Mouse (Mus musculus): ENCODE results near the gene Zfp800. TPM values are rescaled to one million over a fixed set of nuclear protein-coding genes. Genes with fewer than 3 reads are reported as not detected.

The Zfp800 gene
- polyA plus RNA-seq, 1 experiment from 2014 or later, result 23.0 TPM

GRCm38 (mm10) chr6:28262198-28262621, 135.6 kb downstream of the Zfp800 start:
- peak overlapping the region; percentile 92 for H3K4me2 ChIP-seq
- 1% methylated on average over 29 of the region's 29 CpGs for WGBS
- H3K27ac ChIP-seq, result peak overlapping the region; percentile 88
- ATAC-seq (ENCODE audit: low FRiP score), result peak; percentile 77
- H3K9me3 ChIP-seq, result no peaks in the 10 kb centered on the region
- H3K36me3 ChIP-seq, result peaks cover 3% of the 10 kb centered on the region; the same call in 1 of the 2 replicates
- peaks cover 10% of the 10 kb centered on the region for H3K4me1 ChIP-seq (replicated peaks)
- H3K4me3 ChIP-seq, result peak overlapping the region; percentile 97
- no peaks in the 10 kb centered on the region for H3K27me3 ChIP-seq
- peak overlapping the region; percentile 84 for H3K9ac ChIP-seq

GRCm38 (mm10) chr6:28261307-28262197, 136.3 kb downstream of the Zfp800 start:
- Histone ChIP-seq H3K4me1 (replicated peaks) (peaks cover 10% of the 10 kb centered on the region), H3K9ac (peak overlapping the region; percentile 84), H3K4me3 (peak overlapping the region; percentile 97), H3K27me3 (no peaks in the 10 kb centered on the region), H3K9me3 (no peaks in the 10 kb centered on the region), H3K27ac (peak overlapping the region; percentile 88), H3K4me2 (peak overlapping the region; percentile 92), H3K36me3 (peaks cover 3% of the 10 kb centered on the region; the same call in 1 of the 2 replicates)
- WGBS, result under 1% methylated on average over 109 of the region's 131 CpGs
- ATAC-seq (ENCODE audit: low FRiP score), result peak; percentile 98

GRCm38 (mm10) chr6:28260425-28261191, 137.2 kb downstream of the Zfp800 start:
- H3K9me3 ChIP-seq, result no peaks in the 10 kb centered on the region
- H3K27ac ChIP-seq, result peak overlapping the region; percentile 88
- peak overlapping the region; percentile 97 for H3K4me3 ChIP-seq
- ATAC-seq (ENCODE audit: low FRiP score), result peak; percentile 43
- H3K36me3 ChIP-seq, result peaks cover 6% of the 10 kb centered on the region
- H3K9ac ChIP-seq, result peak overlapping the region; percentile 84
- no peaks in the 10 kb centered on the region for H3K27me3 ChIP-seq
- H3K4me2 ChIP-seq, result peak overlapping the region; percentile 92
- under 1% methylated on average over 59 of the region's 64 CpGs for WGBS
- H3K4me1 ChIP-seq (replicated peaks), result peaks cover 10% of the 10 kb centered on the region

- Histone ChIP-seq H3K4me2 (no peak overlapping the region), H3K4me3 (no peak overlapping the region), H3K27me3 (no peaks in the 10 kb centered on the region), H3K9ac (no peak overlapping the region), H3K27ac (no peak overlapping the region), H3K36me3 (peaks cover 9% of the 10 kb centered on the region), H3K4me1 (replicated peaks) (peaks cover 10% of the 10 kb centered on the region), H3K9me3 (no peaks in the 10 kb centered on the region)
- WGBS, result 89% methylated on average over 5 of the region's 5 CpGs
- no peak for ATAC-seq (ENCODE audit: low FRiP score)
Observed at GRCm38 (mm10) chr6:28259750-28260149, 138.1 kb downstream of the Zfp800 start.

- H3K9me3 ChIP-seq, result no peaks in the 10 kb centered on the region
- H3K4me1 ChIP-seq (replicated peaks), result peaks cover 10% of the 10 kb centered on the region
- ATAC-seq (ENCODE audit: low FRiP score), result no peak
- H3K27me3 ChIP-seq, result no peaks in the 10 kb centered on the region
- WGBS, result 58% methylated on average over 1 of the region's 1 CpGs
- H3K9ac ChIP-seq, result no peak overlapping the region
- peaks cover 11% of the 10 kb centered on the region for H3K36me3 ChIP-seq
- H3K27ac ChIP-seq, result no peak overlapping the region
- no peak overlapping the region for H3K4me3 ChIP-seq
- H3K4me2 ChIP-seq, result no peak overlapping the region
Observed at GRCm38 (mm10) chr6:28258440-28258839, 139.4 kb downstream of the Zfp800 start.

- Histone ChIP-seq H3K4me3 (no peak overlapping the region), H3K9ac (no peak overlapping the region), H3K4me2 (no peak overlapping the region), H3K36me3 (peaks cover 16% of the 10 kb centered on the region), H3K9me3 (no peaks in the 10 kb centered on the region), H3K27me3 (no peaks in the 10 kb centered on the region), H3K4me1 (replicated peaks) (peaks cover 10% of the 10 kb centered on the region), H3K27ac (no peak overlapping the region)
- 91% methylated on average over 1 of the region's 1 CpGs for WGBS
- ATAC-seq (ENCODE audit: low FRiP score), result no peak
Observed at GRCm38 (mm10) chr6:28257772-28258171, 140.0 kb downstream of the Zfp800 start.

GRCm38 (mm10) chr6:28252790-28253189, 145.0 kb downstream of the Zfp800 start:
- Histone ChIP-seq H3K4me1 (replicated peaks) (no peaks in the 10 kb centered on the region), H3K9ac (no peak overlapping the region), H3K27me3 (no peaks in the 10 kb centered on the region), H3K9me3 (no peaks in the 10 kb centered on the region), H3K4me3 (no peak overlapping the region), H3K36me3 (peaks cover 27% of the 10 kb centered on the region), H3K4me2 (no peak overlapping the region), H3K27ac (no peak overlapping the region)
- ATAC-seq (ENCODE audit: low FRiP score), result no peak

- Histone ChIP-seq H3K36me3 (peaks cover 30% of the 10 kb centered on the region), H3K27me3 (no peaks in the 10 kb centered on the region), H3K9ac (no peak overlapping the region), H3K27ac (no peak overlapping the region), H3K4me1 (replicated peaks) (no peaks in the 10 kb centered on the region), H3K9me3 (no peaks in the 10 kb centered on the region), H3K4me3 (no peak overlapping the region), H3K4me2 (no peak overlapping the region)
- WGBS, result 90% methylated on average over 2 of the region's 2 CpGs
- no peak for ATAC-seq (ENCODE audit: low FRiP score)
Observed at GRCm38 (mm10) chr6:28248211-28248610, 149.6 kb downstream of the Zfp800 start.

- H3K4me2 ChIP-seq, result no peak overlapping the region
- no peaks in the 10 kb centered on the region for H3K27me3 ChIP-seq
- H3K9ac ChIP-seq, result no peak overlapping the region
- WGBS, result 96% methylated on average over 7 of the region's 7 CpGs
- H3K4me1 ChIP-seq (replicated peaks), result no peaks in the 10 kb centered on the region; the same call in 1 of the 2 replicates
- no peak overlapping the region for H3K4me3 ChIP-seq
- H3K36me3 ChIP-seq, result peaks cover 6% of the 10 kb centered on the region
- no peaks in the 10 kb centered on the region for H3K9me3 ChIP-seq
- no peak overlapping the region for H3K27ac ChIP-seq
- ATAC-seq (ENCODE audit: low FRiP score), result no peak
Observed at GRCm38 (mm10) chr6:28232618-28233361, 165.0 kb downstream of the Zfp800 start.

- Histone ChIP-seq H3K4me2 (no peak overlapping the region), H3K9ac (no peak overlapping the region)
Observed at GRCm38 (mm10) chr6:28228085-28228484, 169.7 kb downstream of the Zfp800 start.

GRCm38 (mm10) chr6:28221017-28221416, 176.8 kb downstream of the Zfp800 start:
- Histone ChIP-seq H3K36me3 (no peaks in the 10 kb centered on the region), H3K27me3 (no peaks in the 10 kb centered on the region), H3K4me2 (no peak overlapping the region), H3K9me3 (no peaks in the 10 kb centered on the region), H3K4me3 (no peak overlapping the region), H3K27ac (no peak overlapping the region), H3K4me1 (replicated peaks) (no peaks in the 10 kb centered on the region), H3K9ac (no peak overlapping the region)
- no peak for ATAC-seq (ENCODE audit: low FRiP score)
- WGBS, result 91% methylated on average over 4 of the region's 4 CpGs

More at GRCm38 (mm10) chr6:28228085-28228484, 169.7 kb downstream of the Zfp800 start:
- Histone ChIP-seq H3K4me3 (no peak overlapping the region), H3K27ac (no peak overlapping the region), H3K4me1 (replicated peaks) (no peaks in the 10 kb centered on the region), H3K27me3 (no peaks in the 10 kb centered on the region), H3K36me3 (peaks cover 6% of the 10 kb centered on the region), H3K9me3 (no peaks in the 10 kb centered on the region)
- ATAC-seq (ENCODE audit: low FRiP score), result no peak
- 88% methylated on average over 3 of the region's 3 CpGs for WGBS

GRCm38 (mm10) chr6:28218386-28218785, 179.4 kb downstream of the Zfp800 start:
- Histone ChIP-seq H3K9me3 (no peaks in the 10 kb centered on the region), H3K27me3 (no peaks in the 10 kb centered on the region), H3K27ac (no peak overlapping the region), H3K9ac (no peak overlapping the region), H3K36me3 (no peaks in the 10 kb centered on the region), H3K4me1 (replicated peaks) (peaks cover 5% of the 10 kb centered on the region; the same call in 1 of the 2 replicates), H3K4me2 (no peak overlapping the region), H3K4me3 (no peak overlapping the region)
- WGBS, result 89% methylated on average over 8 of the region's 8 CpGs
- no peak for ATAC-seq (ENCODE audit: low FRiP score)

Data from hindbrain, embryonic 13.5 days (tissue).